Mouse (Mus musculus): ENCODE measurements around the gene Wwox. TPM values are rescaled to one million over a fixed set of nuclear protein-coding genes. Genes with fewer than 3 reads are reported as not detected.

Gene Wwox
- polyA plus RNA-seq, 1 experiment from 2014 or later = 11.3 TPM

GRCm38 (mm10) chr8:114707538-114708138 is 268.2 kb downstream of the Wwox start:
- Histone ChIP-seq H3K4me2 (ENCODE audit: low read length) (no peak overlapping the region), H3K36me3 (ENCODE audit: control insufficient read depth, insufficient read depth, low read length) (no peaks in the 10 kb centered on the region), H3K27ac (replicated peaks in 1 of 2; ENCODE audit: control insufficient read depth in 1 of 2, insufficient read depth in 1 of 2, low read depth in 2 of 2, low read length in 2 of 2) (no peak overlapping the region), H3K9me3 (ENCODE audit: control insufficient read depth, low read length) (no peaks in the 10 kb centered on the region), H3K4me1 (ENCODE audit: control insufficient read depth in 2 of 2, insufficient read depth in 2 of 2, low read length in 2 of 2) (0 out of 4 replicates have a peak, but pooled peaks cover 0 to 7% of the 10 kb centered on the region in 2 experiments), H3K27me3 (ENCODE audit: control insufficient read depth, insufficient read depth, low read length) (no peaks in the 10 kb centered on the region), H3K4me3 (ENCODE audit: control insufficient read depth in 1 of 2, insufficient read depth in 1 of 2, low read depth in 1 of 2, low read length in 2 of 2) (no peak overlapping the region), H3K9ac (ENCODE audit: low read length) (no peak overlapping the region)
- WGBS = 73% methylated on average over 15 of the region's 15 CpGs
- no peak for ATAC-seq (ENCODE audit: insufficient number of reproducible peaks, insufficient read depth, low FRiP score, low read depth)

- no peaks in the 10 kb centered on the region for H3K27me3 ChIP-seq (ENCODE audit: control insufficient read depth, insufficient read depth, low read length)
- ATAC-seq (ENCODE audit: insufficient number of reproducible peaks, insufficient read depth, low FRiP score, low read depth) = no peak
- no peak overlapping the region for H3K4me3 ChIP-seq (ENCODE audit: control insufficient read depth in 1 of 2, insufficient read depth in 1 of 2, low read depth in 1 of 2, low read length in 2 of 2)
- H3K27ac ChIP-seq (replicated peaks in 1 of 2; ENCODE audit: control insufficient read depth in 1 of 2, insufficient read depth in 1 of 2, low read depth in 2 of 2, low read length in 2 of 2) = no peak overlapping the region
- no peak overlapping the region for H3K4me2 ChIP-seq (ENCODE audit: low read length)
- no peak overlapping the region for H3K9ac ChIP-seq (ENCODE audit: low read length)
- 59% methylated on average over 13 of the region's 13 CpGs for WGBS
- H3K36me3 ChIP-seq (ENCODE audit: control insufficient read depth, insufficient read depth, low read length) = no peaks in the 10 kb centered on the region
- no peaks in the 10 kb centered on the region for H3K4me1 ChIP-seq (ENCODE audit: control insufficient read depth in 2 of 2, insufficient read depth in 2 of 2, low read length in 2 of 2)
- no peaks in the 10 kb centered on the region for H3K9me3 ChIP-seq (ENCODE audit: control insufficient read depth, low read length)
Measured at GRCm38 (mm10) chr8:114715318-114716070, 276.0 kb downstream of the Wwox start.

GRCm38 (mm10) chr8:114716546-114717255 is 277.2 kb downstream of the Wwox start:
- ATAC-seq (ENCODE audit: insufficient number of reproducible peaks, insufficient read depth, low FRiP score, low read depth) = no peak
- 82% methylated on average over 14 of the region's 14 CpGs for WGBS
- 0 out of 4 replicates have a peak, but pooled peaks cover 0 to under 1% of the 10 kb centered on the region in 2 experiments for H3K4me1 ChIP-seq (ENCODE audit: control insufficient read depth in 2 of 2, insufficient read depth in 2 of 2, low read length in 2 of 2)
- H3K9me3 ChIP-seq (ENCODE audit: control insufficient read depth, low read length) = no peaks in the 10 kb centered on the region
- H3K4me3 ChIP-seq (ENCODE audit: control insufficient read depth in 1 of 2, insufficient read depth in 1 of 2, low read depth in 1 of 2, low read length in 2 of 2) = no peak overlapping the region
- no peaks in the 10 kb centered on the region for H3K36me3 ChIP-seq (ENCODE audit: control insufficient read depth, insufficient read depth, low read length)
- no peaks in the 10 kb centered on the region for H3K27me3 ChIP-seq (ENCODE audit: control insufficient read depth, insufficient read depth, low read length)
- H3K9ac ChIP-seq (ENCODE audit: low read length) = no peak overlapping the region
- no peak overlapping the region for H3K4me2 ChIP-seq (ENCODE audit: low read length)
- H3K27ac ChIP-seq (replicated peaks in 1 of 2; ENCODE audit: control insufficient read depth in 1 of 2, insufficient read depth in 1 of 2, low read depth in 2 of 2, low read length in 2 of 2) = no peak overlapping the region

GRCm38 (mm10) chr8:114718821-114719220 is 279.4 kb downstream of the Wwox start:
- no peak for ATAC-seq (ENCODE audit: insufficient number of reproducible peaks, insufficient read depth, low FRiP score, low read depth)
- Histone ChIP-seq H3K27me3 (ENCODE audit: control insufficient read depth, insufficient read depth, low read length) (no peaks in the 10 kb centered on the region), H3K36me3 (ENCODE audit: control insufficient read depth, insufficient read depth, low read length) (no peaks in the 10 kb centered on the region), H3K9ac (ENCODE audit: low read length) (no peak overlapping the region), H3K4me2 (ENCODE audit: low read length) (no peak overlapping the region), H3K9me3 (ENCODE audit: control insufficient read depth, low read length) (no peaks in the 10 kb centered on the region), H3K4me1 (ENCODE audit: control insufficient read depth in 2 of 2, insufficient read depth in 2 of 2, low read length in 2 of 2) (0 out of 4 replicates have a peak, but pooled peaks cover 0 to 2% of the 10 kb centered on the region in 2 experiments), H3K27ac (replicated peaks in 1 of 2; ENCODE audit: control insufficient read depth in 1 of 2, insufficient read depth in 1 of 2, low read depth in 2 of 2, low read length in 2 of 2) (no peak overlapping the region), H3K4me3 (ENCODE audit: control insufficient read depth in 1 of 2, insufficient read depth in 1 of 2, low read depth in 1 of 2, low read length in 2 of 2) (no peak overlapping the region)
- WGBS = 78% methylated on average over 4 of the region's 4 CpGs

GRCm38 (mm10) chr8:114722611-114723010 is 283.2 kb downstream of the Wwox start:
- no peak overlapping the region for H3K27ac ChIP-seq (replicated peaks in 1 of 2; ENCODE audit: control insufficient read depth in 1 of 2, insufficient read depth in 1 of 2, low read depth in 2 of 2, low read length in 2 of 2)
- H3K36me3 ChIP-seq (ENCODE audit: control insufficient read depth, insufficient read depth, low read length) = no peaks in the 10 kb centered on the region
- H3K9ac ChIP-seq (ENCODE audit: low read length) = no peak overlapping the region
- 0 out of 4 replicates have a peak, but pooled peaks cover 0 to 2% of the 10 kb centered on the region in 2 experiments for H3K4me1 ChIP-seq (ENCODE audit: control insufficient read depth in 2 of 2, insufficient read depth in 2 of 2, low read length in 2 of 2)
- no peak overlapping the region for H3K4me2 ChIP-seq (ENCODE audit: low read length)
- no peak for ATAC-seq (ENCODE audit: insufficient number of reproducible peaks, insufficient read depth, low FRiP score, low read depth)
- H3K27me3 ChIP-seq (ENCODE audit: control insufficient read depth, insufficient read depth, low read length) = no peaks in the 10 kb centered on the region
- H3K9me3 ChIP-seq (ENCODE audit: control insufficient read depth, low read length) = no peaks in the 10 kb centered on the region
- WGBS = 67% methylated on average over 5 of the region's 5 CpGs
- no peak overlapping the region for H3K4me3 ChIP-seq (ENCODE audit: control insufficient read depth in 1 of 2, insufficient read depth in 1 of 2, low read depth in 1 of 2, low read length in 2 of 2)

GRCm38 (mm10) chr8:114731260-114732140 is 292.0 kb downstream of the Wwox start:
- Histone ChIP-seq H3K36me3 (ENCODE audit: control insufficient read depth, insufficient read depth, low read length) (no peaks in the 10 kb centered on the region), H3K4me1 (ENCODE audit: control insufficient read depth in 2 of 2, insufficient read depth in 2 of 2, low read length in 2 of 2) (no peaks in the 10 kb centered on the region), H3K4me2 (ENCODE audit: low read length) (no peak overlapping the region), H3K27me3 (ENCODE audit: control insufficient read depth, insufficient read depth, low read length) (no peaks in the 10 kb centered on the region), H3K27ac (replicated peaks in 1 of 2; ENCODE audit: control insufficient read depth in 1 of 2, insufficient read depth in 1 of 2, low read depth in 2 of 2, low read length in 2 of 2) (no peak overlapping the region), H3K9ac (ENCODE audit: low read length) (no peak overlapping the region), H3K4me3 (ENCODE audit: control insufficient read depth in 1 of 2, insufficient read depth in 1 of 2, low read depth in 1 of 2, low read length in 2 of 2) (no peak overlapping the region), H3K9me3 (ENCODE audit: control insufficient read depth, low read length) (no peaks in the 10 kb centered on the region)
- no peak for ATAC-seq (ENCODE audit: insufficient number of reproducible peaks, insufficient read depth, low FRiP score, low read depth)
- 83% methylated on average over 17 of the region's 17 CpGs for WGBS
